Mouse (Mus musculus) E14TG2a.4 (cell line): ENCODE data around the gene Sv2c.

Experiments
- CTCF ChIP-seq: conservative IDR thresholded peaks from 2 replicates; pipeline ENCODE4 v1.5.1; 2014; ENCODE audit warnings: low read length
- NANOG ChIP-seq: IDR thresholded peaks from 2 replicates; pipeline ENCODE4 v1.6.1; 2014; ENCODE audit warnings: borderline replicate concordance, low read length, mixed read lengths
- POU5F1 ChIP-seq: IDR thresholded peaks from 2 replicates; pipeline ENCODE4 v1.6.1; 2014; ENCODE audit warnings: low read length, borderline replicate concordance

DNA sequence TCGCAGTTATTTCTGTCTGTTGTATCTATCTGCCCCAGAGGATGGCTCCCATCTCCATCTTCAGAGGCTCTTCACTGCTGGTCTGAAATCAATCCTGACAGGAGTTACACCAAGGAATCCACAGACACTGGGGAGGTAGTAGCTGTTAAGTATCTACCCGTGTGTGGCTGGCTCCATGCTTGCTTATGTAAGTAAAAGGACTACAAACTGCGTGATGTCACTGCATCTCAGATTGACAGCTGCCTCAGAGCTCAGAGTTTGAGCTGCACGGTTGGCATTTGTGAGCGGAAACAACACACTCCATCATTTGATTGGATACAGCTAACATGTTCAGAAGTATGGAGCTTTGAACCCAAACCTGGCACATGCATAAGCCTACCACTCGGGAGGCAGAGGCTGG, 187.8 kb downstream of the Sv2c start:
- TF ChIP-seq CTCF, result no peak
- TF ChIP-seq NANOG, result no peak
- no peak for TF ChIP-seq POU5F1
